Mouse (Mus musculus) bone marrow macrophage, adult 2 months (primary cell): ENCODE results near the gene Ebf1.

Experiments used
- CTCF ChIP-seq: IDR thresholded peaks from 2 replicates; pipeline ENCODE4 v1.5.1; 2012; ENCODE audit warnings: low read depth, mild to moderate bottlenecking, low read length, moderate library complexity
- POLR2A ChIP-seq: IDR thresholded peaks from 2 replicates; pipeline ENCODE4 v1.6.1; 2012; ENCODE audit warnings: mild to moderate bottlenecking, low read depth, low read length, borderline replicate concordance

- TF ChIP-seq CTCF (no peak), POLR2A (no peak)
These were observed 196.4 kb downstream of the Ebf1 start for GRCm38 (mm10) chr11:44813534-44813933.
